Mouse (Mus musculus) hindbrain, postnatal 0 days (tissue): ENCODE results near the gene Ccl6. TPM values are rescaled to one million over a fixed set of nuclear protein-coding genes. Genes with fewer than 3 reads are reported as not detected.

ENCODE experiments used
- ATAC-seq: fragments of 200-750 bp; cut with Nextera tagmentation; 2 replicates; pipeline ENCODE4 v1.8.0; 2017; ENCODE audit warnings: mild to moderate bottlenecking, moderate TSS enrichment, moderate library complexity
- DNase-seq: peaks from one replicate; pipeline ENCODE4 v3.0.0-alpha.2; 2015; ENCODE audit warnings: low spot score
- H3K27ac ChIP-seq: fragments of 300-500 bp; sonication (generic); 2 replicates; pipeline ENCODE4 v1.5.1; 2014; ENCODE audit warnings: mild to moderate bottlenecking
- H3K27me3 ChIP-seq: fragments of 300-500 bp; sonication (generic); 2 replicates; pipeline ENCODE4 v1.6.1; 2014; ENCODE audit warnings: low read length, mixed read lengths; ENCODE audit not compliant: insufficient read depth
- H3K36me3 ChIP-seq: fragments of 300-500 bp; sonication (generic); 2 replicates; pipeline ENCODE4 v1.6.1; 2014; ENCODE audit warnings: low read length, mixed read lengths; ENCODE audit not compliant: insufficient read depth
- H3K4me1 ChIP-seq: fragments of 300-500 bp; sonication (generic); 2 replicates; pipeline ENCODE4 v1.6.1; 2014; ENCODE audit warnings: antibody characterized with exemption, low read length, mixed read lengths; ENCODE audit not compliant: insufficient read depth
- H3K4me2 ChIP-seq: fragments of 300-500 bp; sonication (generic); 2 replicates; pipeline ENCODE4 v1.6.1; 2014; ENCODE audit warnings: low read depth, mild to moderate bottlenecking, low read length, moderate library complexity, mixed read lengths
- H3K4me3 ChIP-seq: fragments of 300-500 bp; sonication (generic); 2 replicates; pipeline ENCODE4 v1.5.1; 2014; ENCODE audit warnings: low read length
- H3K9ac ChIP-seq: fragments of 300-500 bp; sonication (generic); replicated peaks from 2 replicates; pipeline ENCODE4 v1.6.1; 2014; ENCODE audit warnings: mild to moderate bottlenecking, low read length, moderate library complexity, mixed read lengths
- H3K9me3 ChIP-seq: fragments of 300-500 bp; sonication (generic); 2 replicates; pipeline ENCODE4 v1.6.1; 2016; ENCODE audit warnings: low read length, mixed read lengths
- CTCF ChIP-seq: IDR thresholded peaks from 2 replicates; pipeline ENCODE4 v1.5.1; 2016; ENCODE audit warnings: antibody characterized with exemption, control low read depth, low read depth
- WGBS: fragments of 180-500 bp; shearing (Covaris S2); extraction: QIAGEN DNeasy Blood & Tissue Kit; methylation state at CpG from one replicate; pipeline ENCODE4 v1.1.7; 2014; 5-methylcytosine and 5-hydroxymethylcytosine counted together
- polyA plus RNA-seq: library from polyadenylated mRNA; unstranded; fragments of >200 nt; fragmentation: Nextera tagmentation; extraction: Ambion mirVana; gene quantifications from 2 replicates; pipeline ENCODE4 v1.2.1, GENCODE M21; 2015
- total RNA-seq: library from RNA; depleted of rRNA; stranded (reverse); fragments of >200 nt; gene quantifications from 2 replicates; pipeline ENCODE4 v1.2.3, GENCODE M21; 2014; rRNA removed

The Ccl6 gene
- 0.40 TPM in 1 of 2 replicates, not detected in the other for total RNA-seq
- polyA plus RNA-seq: 3.3 and 3.7 TPM in 2 replicates

- no peak within 1 kb of the TSS for H3K9ac ChIP-seq
- no peaks in the 10 kb centered on the region for H3K9me3 ChIP-seq
- DNase-seq (no peak), ATAC-seq (no peak)
- H3K4me1 ChIP-seq: no peaks in the 10 kb centered on the region
- no peak for TF ChIP-seq CTCF
- H3K4me2 ChIP-seq: no peak within 1 kb of the TSS
- no peaks in the 10 kb centered on the region for H3K36me3 ChIP-seq
- H3K27me3 ChIP-seq: no peaks in the 10 kb centered on the region
- no peak within 1 kb of the TSS for H3K27ac ChIP-seq
- H3K4me3 ChIP-seq: no peak within 1 kb of the TSS
- WGBS: 68% methylated on average over 2 of the region's 2 CpGs
Observed at GRCm38 (mm10) chr11:83592853-83593252, at the start of gene Ccl6. Ccl6 (minus strand) TSS chr11:83593087.

DNA sequence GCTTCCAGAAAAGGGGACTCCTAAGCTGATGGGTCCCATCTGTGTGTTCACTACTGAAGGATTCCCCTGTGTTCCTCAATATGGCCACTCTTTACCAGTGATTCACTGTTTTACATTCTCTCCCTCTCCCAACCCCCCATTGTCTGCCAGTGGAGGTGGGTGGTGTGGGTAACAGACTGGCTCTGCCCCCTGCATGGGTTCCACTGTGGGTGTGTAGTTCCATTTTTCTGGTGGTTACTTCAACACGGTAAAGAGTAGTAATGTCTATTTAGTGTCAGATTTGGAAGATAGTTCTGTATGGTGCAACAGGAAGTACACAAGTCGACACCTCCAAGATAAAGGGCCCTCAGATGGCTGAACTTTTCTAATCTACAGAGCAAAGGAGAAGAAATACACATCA, 48.3 kb upstream of the Ccl6 start:
- H3K4me3 ChIP-seq: no peak overlapping the region
- H3K27ac ChIP-seq: no peak overlapping the region
- no peaks in the 10 kb centered on the region for H3K9me3 ChIP-seq
- no peak overlapping the region for H3K4me2 ChIP-seq
- no peaks in the 10 kb centered on the region for H3K4me1 ChIP-seq
- no peak for ATAC-seq
- DNase-seq: no peak
- no peaks in the 10 kb centered on the region for H3K36me3 ChIP-seq
- TF ChIP-seq CTCF: no peak
- H3K27me3 ChIP-seq: no peaks in the 10 kb centered on the region
- no peak overlapping the region for H3K9ac ChIP-seq
- WGBS: 86% methylated on average over 2 of the region's 2 CpGs

DNA sequence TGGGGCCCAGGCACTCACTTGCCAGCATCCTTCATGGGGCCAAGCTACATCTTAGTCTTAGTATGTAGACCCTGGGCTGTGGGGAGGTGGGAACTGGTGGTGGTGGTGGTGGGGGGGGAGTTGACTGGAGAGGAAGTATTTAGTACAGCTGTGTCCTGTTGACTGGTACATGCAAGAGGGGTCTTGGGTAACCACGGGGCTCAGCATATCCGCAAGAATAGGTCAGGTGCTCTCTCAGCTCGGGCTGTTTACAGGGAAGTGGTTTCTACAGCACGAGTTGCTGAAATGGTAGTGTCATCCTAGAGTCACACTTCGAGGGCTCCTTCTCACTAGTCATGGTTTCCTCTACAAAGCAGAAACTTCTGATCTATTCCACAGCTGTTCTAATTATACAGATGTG, 47.3 kb upstream of the Ccl6 start:
- no peak overlapping the region for H3K4me3 ChIP-seq
- H3K9me3 ChIP-seq: no peaks in the 10 kb centered on the region
- 86% methylated on average over 5 of the region's 5 CpGs for WGBS
- no peaks in the 10 kb centered on the region for H3K27me3 ChIP-seq
- no peak for ATAC-seq
- H3K27ac ChIP-seq: no peak overlapping the region
- no peak overlapping the region for H3K9ac ChIP-seq
- no peak for DNase-seq
- no peak overlapping the region for H3K4me2 ChIP-seq
- H3K4me1 ChIP-seq: no peaks in the 10 kb centered on the region
- TF ChIP-seq CTCF: no peak
- no peaks in the 10 kb centered on the region for H3K36me3 ChIP-seq

GRCm38 (mm10) chr11:83639533-83639932, 46.6 kb upstream of the Ccl6 start:
- no peaks in the 10 kb centered on the region for H3K36me3 ChIP-seq
- TF ChIP-seq CTCF: no peak
- ATAC-seq (no peak), DNase-seq (no peak)
- H3K4me2 ChIP-seq: no peak overlapping the region
- H3K9ac ChIP-seq: no peak overlapping the region
- 69% methylated on average over 3 of the region's 3 CpGs for WGBS
- no peaks in the 10 kb centered on the region for H3K9me3 ChIP-seq
- no peaks in the 10 kb centered on the region for H3K4me1 ChIP-seq
- no peak overlapping the region for H3K27ac ChIP-seq
- H3K27me3 ChIP-seq: no peaks in the 10 kb centered on the region
- no peak overlapping the region for H3K4me3 ChIP-seq

DNA sequence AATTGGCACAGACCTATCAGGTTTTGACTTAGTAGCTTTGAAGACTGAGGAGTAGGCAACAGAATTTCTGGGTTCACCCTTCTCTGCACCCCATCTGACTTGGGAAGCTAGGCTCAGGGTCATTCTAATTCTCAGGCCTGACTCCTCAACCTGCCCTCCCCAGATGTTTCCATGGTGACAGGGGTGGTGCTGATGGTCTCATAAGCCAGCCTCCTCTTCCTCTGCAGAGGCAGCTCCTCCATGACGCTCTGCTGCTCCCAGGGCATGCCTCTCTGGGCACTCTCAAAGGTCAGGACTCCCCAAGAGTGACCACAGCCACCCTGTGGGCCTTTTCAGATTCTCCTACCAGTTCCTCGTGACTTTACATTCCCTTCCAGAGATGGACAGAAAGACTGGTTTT, 46.0 kb upstream of the Ccl6 start:
- no peaks in the 10 kb centered on the region for H3K36me3 ChIP-seq
- no peak overlapping the region for H3K27ac ChIP-seq
- WGBS: 50% methylated on average over 2 of the region's 2 CpGs
- no peaks in the 10 kb centered on the region for H3K4me1 ChIP-seq
- ATAC-seq (no peak), DNase-seq (no peak)
- no peak overlapping the region for H3K9ac ChIP-seq
- no peak overlapping the region for H3K4me3 ChIP-seq
- no peaks in the 10 kb centered on the region for H3K27me3 ChIP-seq
- no peaks in the 10 kb centered on the region for H3K9me3 ChIP-seq
- no peak for TF ChIP-seq CTCF
- H3K4me2 ChIP-seq: no peak overlapping the region

DNA sequence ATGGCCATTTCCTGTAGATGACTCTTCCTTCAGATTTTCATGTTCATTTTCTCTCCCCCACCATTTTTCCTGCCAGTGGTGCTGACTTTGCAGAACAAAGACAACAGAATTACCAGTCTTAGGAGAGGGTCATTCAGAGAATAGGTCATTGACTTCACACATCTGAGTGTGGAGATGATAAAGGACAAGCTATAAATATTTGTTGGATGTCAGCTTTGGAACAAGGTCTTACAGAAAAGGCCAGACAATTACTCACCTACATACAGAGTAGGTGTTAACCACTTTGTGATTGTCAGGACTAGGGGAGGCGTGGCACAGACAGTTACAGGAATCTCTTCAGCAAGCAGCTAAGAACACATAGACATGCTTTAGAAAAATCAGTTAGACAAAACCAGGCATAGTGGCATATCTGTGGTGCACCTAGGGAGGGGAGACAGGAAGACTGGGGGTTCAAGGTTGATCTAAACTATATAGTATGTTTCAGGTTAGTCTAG, 43.9 kb upstream of the Ccl6 start:
- no peaks in the 10 kb centered on the region for H3K9me3 ChIP-seq
- H3K9ac ChIP-seq: no peak overlapping the region
- H3K4me1 ChIP-seq: no peaks in the 10 kb centered on the region
- no peak overlapping the region for H3K4me2 ChIP-seq
- ATAC-seq: no peak
- H3K36me3 ChIP-seq: no peaks in the 10 kb centered on the region
- H3K27ac ChIP-seq: no peak overlapping the region
- no peak for DNase-seq
- no peak for TF ChIP-seq CTCF
- no peaks in the 10 kb centered on the region for H3K27me3 ChIP-seq
- no peak overlapping the region for H3K4me3 ChIP-seq
- 97% methylated on average over 1 of the region's 1 CpGs for WGBS

DNA sequence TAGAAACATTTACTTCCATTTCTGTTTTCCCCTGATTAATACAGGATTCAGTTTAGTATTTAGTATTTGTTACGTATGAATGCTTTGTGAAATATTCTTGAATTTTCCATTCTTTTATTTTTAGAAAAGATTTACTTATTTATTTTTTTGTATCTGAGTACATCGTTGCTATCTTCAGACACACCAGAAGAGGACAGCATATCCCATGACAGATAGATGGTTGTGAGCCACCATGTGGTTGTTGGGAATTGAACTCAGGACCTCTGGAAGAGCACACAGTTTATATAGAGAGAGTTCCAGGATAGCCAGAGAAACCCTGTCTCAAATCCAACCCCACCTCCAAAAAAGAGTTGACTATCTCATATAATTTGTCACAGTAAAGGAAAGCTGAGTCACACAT, 42.0 kb upstream of the Ccl6 start:
- no peak overlapping the region for H3K9ac ChIP-seq
- 90% methylated on average over 2 of the region's 2 CpGs for WGBS

More for the DNA sequence above, 42.0 kb upstream of the Ccl6 start:
- no peaks in the 10 kb centered on the region for H3K36me3 ChIP-seq
- no peak for DNase-seq
- no peak overlapping the region for H3K4me2 ChIP-seq
- H3K27ac ChIP-seq: no peak overlapping the region
- H3K27me3 ChIP-seq: no peaks in the 10 kb centered on the region
- no peaks in the 10 kb centered on the region for H3K9me3 ChIP-seq
- TF ChIP-seq CTCF: no peak
- ATAC-seq: no peak
- no peaks in the 10 kb centered on the region for H3K4me1 ChIP-seq
- no peak overlapping the region for H3K4me3 ChIP-seq
